Mouse (Mus musculus) A20 (cell line): ENCODE measurements at regions not wholly inside any gene's neighbourhood (a gene's known extent, or its start where the extent isn't known, plus 50 kb on each side); places are given as distances from the start of the nearest gene placed in this dataset.
A peak's percentile ranks its signal among the peaks of the same experiment; 100 is the strongest.

ENCODE experiments used
- DNase-seq: peaks from one replicate; pipeline ENCODE4 v3.0.0-alpha.2; 2011; ENCODE audit warnings: low read depth, low spot score

DNA sequence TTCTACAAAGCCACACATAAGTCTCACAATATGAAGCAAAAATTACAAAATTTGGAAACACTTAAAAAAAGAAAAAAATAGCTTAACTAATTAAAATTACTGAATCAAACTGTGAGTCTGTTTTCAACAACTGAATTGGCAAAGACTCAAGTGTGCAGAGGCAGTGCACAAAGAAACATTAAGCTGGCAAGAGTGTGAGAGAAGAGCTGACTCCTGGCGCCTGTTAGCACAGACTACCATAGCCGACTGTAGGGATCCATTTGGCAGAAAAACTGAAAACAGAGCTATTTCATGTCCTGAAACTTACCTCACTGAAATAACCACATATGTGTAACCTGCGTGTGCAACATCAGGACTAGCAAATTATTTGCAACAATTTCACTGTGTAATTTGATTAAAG, 746.4 kb upstream of the Cypt12 start:
- DNase-seq, result no peak

DNA sequence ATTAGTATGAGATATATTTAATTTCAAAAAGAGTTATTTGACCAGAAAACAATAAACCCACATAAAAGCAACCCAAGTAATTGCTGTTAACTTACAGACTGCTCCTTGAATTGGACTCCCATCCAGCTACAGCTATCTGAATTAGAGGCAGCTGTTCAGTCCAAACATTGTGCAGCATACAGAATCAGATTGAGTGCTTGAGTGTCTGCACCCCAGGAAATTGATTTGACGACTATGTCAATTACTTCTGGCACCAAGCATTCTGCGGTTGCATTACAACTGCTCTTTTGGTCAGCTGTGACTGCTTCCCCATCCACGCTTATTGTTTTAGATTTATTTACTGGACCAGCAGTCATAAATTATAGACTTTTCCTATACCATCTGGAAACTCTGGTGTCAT, 734.2 kb upstream of the Cypt12 start:
- no peak for DNase-seq

DNA sequence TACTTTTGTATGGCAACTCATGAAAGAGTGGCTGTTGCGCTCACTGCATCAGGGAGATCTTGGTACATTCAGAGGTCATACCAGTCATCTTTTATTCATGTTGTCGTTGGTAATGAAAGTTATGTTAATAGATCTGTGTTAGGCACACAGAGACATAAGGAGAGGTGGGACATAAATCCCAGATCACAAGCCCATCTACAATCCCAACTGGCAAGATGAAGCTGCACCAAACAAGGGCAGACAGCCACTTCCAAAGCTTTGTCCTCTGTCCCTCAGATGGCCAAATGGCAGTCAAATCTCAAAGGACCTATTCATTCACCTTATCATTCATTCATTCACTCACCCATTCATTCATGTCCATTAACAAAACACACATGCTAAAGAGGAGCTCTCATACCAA, 731.4 kb upstream of the Cypt12 start:
- no peak for DNase-seq

DNA sequence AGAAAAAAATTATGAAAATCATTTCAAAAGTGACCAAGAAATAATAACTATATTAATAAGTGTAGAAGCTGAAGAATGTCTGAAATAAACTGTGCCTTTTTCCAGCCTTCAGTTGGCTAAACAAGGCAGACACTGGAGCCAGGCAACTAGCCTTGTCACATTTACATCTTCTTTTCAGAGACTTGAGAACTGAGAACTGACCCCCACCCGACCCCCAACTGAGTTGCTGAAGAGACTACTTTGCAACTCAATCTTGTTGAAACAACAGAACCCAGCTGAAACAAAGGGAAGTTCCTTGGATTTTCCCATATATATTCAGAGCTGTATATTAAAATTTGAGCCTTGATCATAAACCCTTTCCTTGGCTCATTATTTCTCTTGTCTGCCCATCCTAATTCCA, 709.8 kb upstream of the Cypt12 start:
- no peak for DNase-seq

DNA sequence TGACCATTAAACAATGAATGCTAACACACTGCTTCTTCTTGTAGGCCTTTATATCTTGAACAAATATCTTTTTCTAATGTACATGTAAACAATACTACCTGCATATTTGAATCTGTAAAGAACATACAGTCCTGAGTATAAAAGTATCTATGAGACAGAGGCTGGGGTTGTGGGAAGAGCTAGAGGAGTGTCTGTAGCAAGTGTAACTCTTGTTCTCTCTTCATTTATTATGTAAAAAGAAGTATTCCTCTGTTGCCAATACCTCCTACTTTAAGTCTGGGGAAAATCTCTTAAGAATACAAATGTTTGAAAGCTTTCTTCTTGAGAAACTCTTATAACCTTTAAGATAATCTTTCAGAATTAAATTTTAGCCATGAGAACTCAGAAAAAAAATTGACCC, 689.8 kb upstream of the Cypt12 start:
- no peak for DNase-seq

DNA sequence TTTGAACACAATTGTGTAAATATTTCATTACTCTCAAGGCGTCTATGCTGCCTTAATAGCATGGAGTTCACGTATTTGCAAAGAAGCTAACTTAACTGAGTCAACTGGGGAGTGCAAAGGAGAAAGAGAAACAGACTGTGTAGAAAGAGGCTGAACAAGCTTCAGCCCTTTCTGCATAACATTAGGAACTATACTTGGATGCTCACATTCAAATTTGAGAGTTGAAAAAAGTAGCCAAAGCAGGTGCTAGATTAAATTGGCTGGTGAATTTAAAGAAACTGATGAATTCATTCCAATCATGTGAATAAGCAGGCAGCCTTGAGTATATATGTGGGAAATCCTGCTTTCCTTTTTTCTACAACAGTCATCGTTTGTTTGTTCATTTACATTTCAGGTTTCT, 689.1 kb upstream of the Cypt12 start:
- DNase-seq, result peak; percentile 9

DNA sequence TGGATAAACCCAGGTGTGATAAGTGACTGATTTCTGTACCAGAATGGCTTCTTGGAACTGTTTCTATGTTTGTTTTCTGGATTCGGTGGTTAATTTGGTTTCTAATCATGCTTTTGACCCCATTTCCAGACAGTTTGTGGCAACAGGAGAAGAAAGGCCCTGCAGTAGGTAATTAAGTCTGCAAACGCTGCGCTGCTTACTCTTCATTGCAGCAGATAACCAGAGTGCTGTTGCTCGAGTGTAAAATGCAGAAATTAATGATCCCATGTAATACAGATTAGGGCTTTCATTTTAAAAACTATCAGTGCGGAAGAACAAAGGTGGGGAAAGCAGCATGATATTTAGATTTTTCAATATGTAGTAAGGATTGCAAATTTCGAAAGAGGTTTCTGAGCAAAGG, 667.0 kb upstream of the Cypt12 start:
- DNase-seq, result no peak

DNA sequence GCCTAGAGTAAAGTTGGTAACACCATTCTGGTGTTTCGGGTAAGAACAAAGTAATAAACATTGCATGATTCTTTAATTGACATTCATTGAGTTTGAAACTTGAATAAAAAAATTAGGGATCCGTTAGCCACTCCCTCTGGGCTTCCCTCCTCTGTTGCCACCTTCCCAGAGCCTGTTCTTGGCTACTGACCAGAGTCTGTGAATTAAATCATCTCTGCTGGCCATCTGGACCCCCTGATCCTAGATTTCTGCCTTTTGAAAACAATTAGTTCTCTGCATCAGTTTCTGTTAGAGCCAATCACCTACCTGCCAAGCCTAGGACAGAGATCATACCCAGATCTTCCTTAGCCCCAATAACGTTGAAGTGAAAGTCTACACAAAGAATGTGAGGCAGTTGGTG, 665.3 kb upstream of the Cypt12 start:
- DNase-seq, result no peak

DNA sequence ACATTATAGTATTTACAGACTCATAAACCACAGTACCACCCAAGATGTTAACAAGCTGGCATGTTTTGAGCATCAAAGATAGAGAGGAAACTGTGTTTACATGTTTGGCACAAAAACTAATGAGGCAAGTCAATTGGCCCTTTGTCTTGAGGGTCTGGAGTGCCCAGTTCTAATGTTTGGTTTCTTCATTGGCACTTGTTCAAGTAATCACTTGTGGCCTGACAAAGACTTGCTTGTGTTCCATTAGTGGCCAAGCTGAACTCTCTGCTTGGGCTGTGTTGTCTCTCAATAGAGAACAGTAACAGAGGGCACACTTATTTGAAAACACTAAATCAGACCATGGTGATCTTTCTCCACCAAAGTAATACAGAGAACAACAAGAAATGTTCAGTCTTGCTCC, 630.7 kb upstream of the Cypt12 start:
- no peak for DNase-seq

DNA sequence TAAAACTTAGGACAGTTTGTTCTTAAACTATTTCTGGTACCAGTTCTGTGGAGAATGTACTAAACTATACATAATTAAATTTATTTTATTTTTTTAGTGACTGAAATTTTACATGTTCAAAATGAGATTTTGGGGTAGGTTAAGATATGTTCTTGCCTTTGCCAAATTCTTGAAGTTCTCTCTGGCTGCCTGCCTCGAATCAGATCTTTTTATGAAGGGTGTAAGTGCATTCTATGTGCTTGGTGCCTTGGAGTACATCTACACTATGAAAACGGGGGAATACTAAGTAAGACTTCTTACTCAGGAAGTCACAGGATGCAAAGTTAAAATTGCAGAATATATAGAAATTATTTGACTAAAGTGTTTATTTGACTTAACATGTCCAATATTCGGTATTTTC, 629.8 kb upstream of the Cypt12 start:
- DNase-seq, result no peak

DNA sequence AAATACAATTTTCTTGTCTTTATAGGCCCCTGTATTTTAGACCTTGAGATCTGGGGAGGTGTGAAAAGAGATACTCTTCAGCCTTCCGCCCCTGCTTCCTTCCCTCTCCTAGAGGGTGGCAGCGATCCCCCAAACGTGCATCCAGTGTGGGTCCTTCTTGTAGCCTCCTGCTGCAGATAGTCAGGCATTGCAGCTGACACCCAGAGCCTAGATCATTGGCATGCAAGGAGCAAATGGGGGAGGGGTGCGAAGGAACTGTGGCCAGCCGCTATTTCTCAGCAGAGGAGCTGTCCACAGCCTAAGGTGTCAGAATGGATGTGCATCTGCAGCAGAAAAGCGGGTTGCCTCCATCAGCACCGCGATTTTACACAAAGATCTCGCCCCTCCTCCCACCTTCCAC, 629.0 kb upstream of the Cypt12 start:
- DNase-seq, result peak; percentile 79

DNA sequence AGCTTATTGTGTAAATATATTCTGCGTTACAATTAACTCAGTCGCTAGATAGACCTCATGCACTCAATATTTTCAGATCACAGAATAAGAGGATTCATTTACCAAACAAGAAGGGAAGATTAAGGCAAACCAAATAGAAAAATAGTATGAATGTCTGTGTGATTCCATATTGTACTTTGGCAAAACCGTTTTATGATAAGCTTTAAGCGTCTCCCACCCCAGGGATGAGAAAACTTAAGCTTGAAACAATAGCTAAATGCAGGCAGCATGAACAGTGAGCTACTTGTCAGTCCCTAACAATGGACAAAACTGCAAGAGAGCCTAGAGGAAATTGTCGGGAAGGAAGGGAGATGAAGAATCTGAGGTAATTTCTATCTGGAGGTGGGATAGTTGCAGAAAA, 628.3 kb upstream of the Cypt12 start:
- DNase-seq, result no peak

DNA sequence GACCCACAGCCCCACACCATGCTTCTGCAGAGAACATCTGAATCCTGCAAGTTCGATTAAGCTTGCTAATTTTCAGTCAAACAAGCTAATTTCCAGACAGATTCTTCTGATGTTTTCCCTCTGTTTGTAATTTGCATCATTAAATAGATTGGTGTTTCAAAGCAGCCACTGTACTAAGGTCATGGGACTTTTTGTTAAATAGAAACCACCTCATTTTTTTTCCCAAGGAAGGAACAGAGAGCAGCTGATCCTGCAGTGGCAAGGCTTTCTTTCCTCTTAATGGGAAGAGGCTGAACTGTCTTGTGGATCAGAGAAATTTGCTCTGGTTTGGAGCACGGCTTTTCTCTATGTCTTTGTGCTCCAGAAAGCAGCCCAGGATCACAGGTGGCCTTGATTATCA, 625.9 kb upstream of the Cypt12 start:
- DNase-seq, result no peak

DNA sequence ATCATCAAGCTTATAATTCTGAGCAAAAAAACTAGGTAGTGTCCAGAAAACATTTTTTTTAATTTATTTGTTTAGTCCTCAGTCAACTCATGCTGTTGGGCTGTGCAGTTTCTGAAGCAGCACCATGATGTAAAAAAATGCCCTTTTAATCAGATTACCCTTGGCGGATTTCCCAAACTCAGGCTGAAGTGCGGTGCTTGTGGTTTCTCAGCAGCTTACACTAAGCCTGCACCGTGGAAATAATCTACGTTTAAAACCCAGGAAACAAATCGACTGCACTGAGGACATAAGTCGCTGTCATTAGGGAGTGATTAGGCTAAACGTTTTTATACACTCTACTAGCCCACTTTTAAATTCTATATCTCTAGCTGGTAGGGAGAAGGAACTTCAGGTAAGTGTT, 623.4 kb upstream of the Cypt12 start:
- DNase-seq, result no peak

DNA sequence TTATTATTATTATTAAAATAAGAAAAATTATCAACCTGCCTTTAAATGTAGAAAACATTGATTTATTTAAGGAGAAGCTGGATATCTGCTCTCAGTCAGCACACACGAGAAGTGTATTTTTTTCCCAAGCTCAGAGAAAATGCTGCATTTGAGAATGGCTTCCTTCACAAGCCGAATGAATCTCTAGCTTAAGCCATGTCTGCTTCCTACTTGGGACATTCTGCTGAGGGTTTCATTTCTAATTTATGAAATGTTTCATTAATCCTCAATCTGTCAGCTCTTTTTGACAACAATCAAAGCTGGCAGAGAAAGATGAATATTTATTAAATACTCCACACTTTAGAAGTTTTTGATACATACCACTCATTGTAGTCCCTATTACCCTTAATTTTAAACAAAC, 622.4 kb upstream of the Cypt12 start:
- DNase-seq, result no peak

DNA sequence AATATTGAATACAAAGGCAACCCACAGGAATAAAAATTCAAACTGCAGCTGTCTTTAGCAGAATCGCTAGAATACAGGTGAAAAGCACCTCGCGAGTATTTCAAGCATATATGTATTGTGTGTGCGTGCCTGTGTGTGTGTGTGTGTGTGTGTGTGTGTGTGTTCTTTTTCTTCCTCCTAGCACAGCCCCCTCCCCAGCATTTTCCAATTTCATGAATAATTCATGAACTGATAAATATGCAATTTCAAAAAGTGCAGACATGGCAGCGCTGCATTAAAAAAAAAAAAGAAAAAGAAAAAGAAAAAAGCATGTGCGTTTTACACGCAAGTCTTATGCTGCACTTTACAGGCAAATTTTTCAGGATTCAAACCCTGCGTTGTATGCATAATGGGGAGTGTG, 621.9 kb upstream of the Cypt12 start:
- DNase-seq, result no peak

DNA sequence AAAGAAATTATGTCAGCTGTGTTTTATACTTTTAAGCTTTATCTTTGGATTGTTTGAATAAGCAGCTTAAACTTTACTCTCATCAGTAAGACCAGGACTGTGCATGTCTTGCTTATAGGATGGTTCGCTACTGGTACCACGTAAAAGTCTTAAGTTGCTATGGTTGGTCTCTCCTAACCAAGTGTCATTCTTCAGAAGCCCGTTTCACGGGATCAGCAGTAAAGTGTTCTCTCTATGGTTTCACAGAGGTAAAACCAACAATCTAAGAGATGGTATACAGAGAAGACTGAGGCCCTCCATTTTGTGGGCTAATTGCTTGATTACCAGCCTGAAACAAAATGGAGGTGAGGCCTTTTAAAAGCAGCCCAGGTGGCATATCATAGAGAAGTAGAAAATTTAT, 621.4 kb upstream of the Cypt12 start:
- DNase-seq, result no peak

DNA sequence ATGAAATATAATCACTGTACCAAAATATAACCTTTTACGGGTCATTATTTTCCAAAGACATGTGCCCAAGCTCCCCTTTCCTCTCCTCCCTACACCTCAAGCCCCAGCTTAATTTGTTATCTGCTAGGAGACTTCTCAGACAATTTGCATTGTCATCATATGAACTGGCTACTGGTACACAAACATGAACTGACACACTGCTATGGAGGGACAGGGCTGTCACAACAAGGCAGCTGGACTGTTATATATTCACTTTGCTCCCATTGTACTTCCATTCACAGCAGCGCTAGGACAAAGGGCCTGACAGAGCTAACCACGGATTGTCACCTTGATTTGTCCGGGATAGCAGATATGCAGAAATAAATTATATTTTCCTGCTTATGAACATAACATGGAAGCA, 620.5 kb upstream of the Cypt12 start:
- DNase-seq, result no peak

DNA sequence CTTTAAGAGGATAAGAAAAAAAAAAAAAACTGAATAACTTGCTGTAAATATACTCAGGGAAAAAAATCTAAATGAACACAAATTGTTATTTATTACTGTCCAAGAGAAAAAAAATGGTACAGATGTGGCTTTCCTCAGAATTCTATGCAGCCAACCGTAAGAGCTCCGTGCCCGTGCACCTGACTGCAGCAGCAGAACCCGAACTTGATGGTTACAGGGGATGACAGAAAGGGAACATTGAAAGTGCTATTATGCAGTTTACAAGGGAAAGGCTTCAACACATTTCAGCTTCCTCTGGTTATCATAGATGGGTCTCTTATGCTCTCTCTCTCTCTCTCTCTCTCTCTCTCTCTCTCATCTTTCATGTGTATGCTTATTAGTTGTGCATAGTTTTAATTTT, 618.8 kb upstream of the Cypt12 start:
- DNase-seq, result no peak

DNA sequence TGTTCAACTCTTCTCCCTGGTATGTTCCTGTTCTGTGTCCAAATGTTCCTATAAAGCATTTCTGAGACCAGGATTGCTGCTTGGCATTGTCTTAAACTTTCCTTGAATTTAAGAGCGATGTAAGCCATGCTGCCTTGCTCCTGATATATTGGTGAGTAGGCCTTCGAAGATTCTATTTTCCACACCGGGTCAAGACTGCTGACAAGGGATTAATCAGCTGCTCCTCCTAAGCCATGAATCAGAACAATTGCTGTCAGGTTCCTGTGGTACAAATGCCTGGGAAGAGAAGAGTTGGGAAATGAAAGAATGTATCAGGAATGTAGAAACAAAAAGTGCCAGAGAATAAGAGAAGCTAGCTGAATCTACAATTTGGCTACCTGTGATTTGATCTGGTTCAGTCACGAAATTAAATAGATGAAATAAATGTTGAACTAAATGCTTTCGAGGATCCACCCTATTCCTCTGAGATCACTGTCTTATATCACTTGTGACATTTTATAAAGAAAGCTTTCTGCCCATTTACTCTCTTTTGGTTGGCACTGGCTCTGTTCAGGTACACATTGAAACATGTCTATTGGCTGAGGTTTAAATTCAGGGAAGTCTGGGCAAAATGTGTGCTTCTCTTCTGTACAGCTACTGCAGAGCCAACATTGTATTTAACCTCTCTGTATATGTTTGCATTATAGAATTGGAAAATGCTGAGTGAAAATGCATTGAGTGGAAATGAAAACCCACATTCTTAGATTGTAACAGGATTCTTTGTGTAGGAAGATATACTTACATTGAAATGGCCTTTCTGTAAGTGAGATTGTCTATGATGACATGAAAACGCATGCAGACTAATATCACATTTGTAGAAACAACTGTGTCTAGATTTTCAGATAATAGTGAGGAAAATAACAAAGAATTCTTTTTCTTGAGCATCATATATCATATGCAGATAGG, 617.5 kb upstream of the Cypt12 start:
- DNase-seq, result no peak

DNA sequence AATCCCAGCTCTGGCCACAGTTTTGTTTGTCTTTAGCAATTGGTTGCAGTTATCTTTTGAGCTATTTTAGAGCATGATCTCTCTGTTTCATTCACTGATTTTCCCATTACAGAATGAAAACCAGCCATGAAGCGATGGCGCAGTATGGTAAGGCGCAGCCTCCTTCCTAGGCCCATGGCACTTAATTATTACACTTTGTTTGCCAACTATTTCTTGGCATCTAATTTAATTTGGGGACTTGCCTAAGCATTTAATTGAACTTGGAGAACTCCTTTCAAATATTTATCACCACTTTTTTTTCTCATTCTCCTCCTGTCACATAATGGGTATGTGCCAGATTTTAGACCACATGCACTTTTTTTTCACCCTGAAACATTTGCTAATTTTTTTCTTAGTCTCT, 588.0 kb upstream of the Cypt12 start:
- no peak for DNase-seq
